Mouse (Mus musculus) embryonic facial prominence, embryonic 14.5 days (tissue): ENCODE measurements around the gene 1110059E24Rik. TPM values are rescaled to one million over a fixed set of nuclear protein-coding genes. Genes with fewer than 3 reads are reported as not detected.

Experiments
- ATAC-seq: fragments of 200-750 bp; cut with Nextera tagmentation; 2 replicates; pipeline ENCODE4 v1.8.0; 2017; ENCODE audit warnings: low read depth, moderate number of reproducible peaks, moderate TSS enrichment
- DNase-seq: peaks from one replicate; pipeline ENCODE4 v3.0.0-alpha.2; 2015; ENCODE audit warnings: low spot score
- H3K27ac ChIP-seq: fragments of 300-500 bp; sonication (generic); replicated peaks from 2 replicates; pipeline ENCODE4 v1.5.1; 2014; ENCODE audit warnings: low read depth, mild to moderate bottlenecking, low read length, moderate library complexity
- H3K27me3 ChIP-seq: fragments of 300-500 bp; sonication (generic); replicated peaks from 2 replicates; pipeline ENCODE4 v1.6.1; 2014; ENCODE audit warnings: low read length; ENCODE audit not compliant: control insufficient read depth, insufficient read depth
- H3K36me3 ChIP-seq: fragments of 300-500 bp; sonication (generic); 2 replicates; pipeline ENCODE4 v1.6.1; 2014; ENCODE audit warnings: low read length, mixed read lengths; ENCODE audit not compliant: control insufficient read depth, insufficient read depth
- H3K4me1 ChIP-seq: fragments of 300-500 bp; sonication (generic); 2 replicates; pipeline ENCODE4 v1.6.1; 2014; ENCODE audit warnings: antibody characterized with exemption, low read length; ENCODE audit not compliant: control insufficient read depth, insufficient read depth
- H3K4me2 ChIP-seq: fragments of 300-500 bp; sonication (generic); 2 replicates; pipeline ENCODE4 v1.6.1; 2014; ENCODE audit warnings: low read depth, mild to moderate bottlenecking, low read length, moderate library complexity, mixed read lengths
- H3K4me3 ChIP-seq: fragments of 300-500 bp; sonication (generic); 2 replicates; pipeline ENCODE4 v1.5.1; 2014; ENCODE audit warnings: low read depth, mild to moderate bottlenecking, low read length
- H3K9ac ChIP-seq: fragments of 300-500 bp; sonication (generic); 2 replicates; pipeline ENCODE4 v1.6.1; 2014; ENCODE audit warnings: low read depth, mild to moderate bottlenecking, low read length, moderate library complexity, mixed read lengths
- H3K9me3 ChIP-seq: fragments of 300-500 bp; sonication (generic); 2 replicates; pipeline ENCODE4 v1.6.1; 2016; ENCODE audit warnings: low read length; ENCODE audit not compliant: control insufficient read depth
- WGBS: fragments of 180-500 bp; shearing (Covaris S2); extraction: QIAGEN DNeasy Blood & Tissue Kit; methylation state at CpG from one replicate; pipeline ENCODE4 v1.1.7; 2014; 5-methylcytosine and 5-hydroxymethylcytosine counted together
- polyA plus RNA-seq: library from polyadenylated mRNA; unstranded; fragments of >200 nt; fragmentation: Nextera tagmentation; extraction: Ambion mirVana; gene quantifications from 2 replicates; pipeline ENCODE4 v1.2.1, GENCODE M21; 2014

1110059E24Rik gene
- polyA plus RNA-seq, 1 experiment from 2014 or later, result 49.9 TPM

GRCm38 (mm10) chr19:21611725-21612575, 40.8 kb downstream of the 1110059E24Rik start:
- Histone ChIP-seq H3K9ac (no peak overlapping the region), H3K4me2 (no peak overlapping the region), H3K36me3 (no peaks in the 10 kb centered on the region), H3K4me1 (no peaks in the 10 kb centered on the region), H3K27me3 (no peaks in the 10 kb centered on the region), H3K9me3 (no peaks in the 10 kb centered on the region), H3K4me3 (no peak overlapping the region), H3K27ac (no peak overlapping the region)
- 87% methylated on average over 9 of the region's 9 CpGs for WGBS
- no peak for ATAC-seq
- no peak for DNase-seq

GRCm38 (mm10) chr19:21611297-21611696, 41.5 kb downstream of the 1110059E24Rik start:
- Histone ChIP-seq H3K4me3 (no peak overlapping the region), H3K27ac (no peak overlapping the region), H3K4me2 (no peak overlapping the region), H3K9ac (no peak overlapping the region), H3K27me3 (no peaks in the 10 kb centered on the region), H3K9me3 (no peaks in the 10 kb centered on the region), H3K36me3 (no peaks in the 10 kb centered on the region), H3K4me1 (no peaks in the 10 kb centered on the region)
- ATAC-seq, result no peak
- WGBS, result 52% methylated on average over 6 of the region's 6 CpGs
- DNase-seq, result no peak

- DNase-seq (no peak), ATAC-seq (no peak; the same call in 1 of the 2 replicates)
- H3K4me1 ChIP-seq, result no peaks in the 10 kb centered on the region
- H3K4me3 ChIP-seq, result no peak overlapping the region
- no peaks in the 10 kb centered on the region for H3K9me3 ChIP-seq
- no peak overlapping the region for H3K9ac ChIP-seq
- 62% methylated on average over 6 of the region's 6 CpGs for WGBS
- no peak overlapping the region for H3K4me2 ChIP-seq
- H3K27ac ChIP-seq, result no peak overlapping the region
- no peaks in the 10 kb centered on the region for H3K36me3 ChIP-seq
- H3K27me3 ChIP-seq, result no peaks in the 10 kb centered on the region
Observed at GRCm38 (mm10) chr19:21610240-21610639, 42.5 kb downstream of the 1110059E24Rik start.

GRCm38 (mm10) chr19:21605294-21605693, 47.5 kb downstream of the 1110059E24Rik start:
- no peaks in the 10 kb centered on the region for H3K9me3 ChIP-seq
- no peak overlapping the region for H3K4me3 ChIP-seq
- WGBS, result 78% methylated on average over 3 of the region's 3 CpGs
- no peaks in the 10 kb centered on the region for H3K27me3 ChIP-seq
- ATAC-seq (no peak), DNase-seq (no peak)
- no peak overlapping the region for H3K27ac ChIP-seq
- H3K9ac ChIP-seq, result no peak overlapping the region
- no peaks in the 10 kb centered on the region for H3K4me1 ChIP-seq
- H3K4me2 ChIP-seq, result no peak overlapping the region
- no peaks in the 10 kb centered on the region for H3K36me3 ChIP-seq

GRCm38 (mm10) chr19:21603836-21604235, 48.9 kb downstream of the 1110059E24Rik start:
- no peak overlapping the region for H3K4me2 ChIP-seq
- H3K4me3 ChIP-seq, result no peak overlapping the region
- no peak overlapping the region for H3K9ac ChIP-seq
- no peaks in the 10 kb centered on the region for H3K27me3 ChIP-seq
- no peak for ATAC-seq
- no peak for DNase-seq
- H3K27ac ChIP-seq, result no peak overlapping the region
- H3K4me1 ChIP-seq, result peaks cover 6% of the 10 kb centered on the region; the same call in 1 of the 2 replicates
- no peaks in the 10 kb centered on the region for H3K9me3 ChIP-seq
- no peaks in the 10 kb centered on the region for H3K36me3 ChIP-seq
- WGBS, result 74% methylated on average over 3 of the region's 3 CpGs

- H3K4me3 ChIP-seq, result no peak overlapping the region
Observed at GRCm38 (mm10) chr19:21601541-21602101, 51.2 kb downstream of the 1110059E24Rik start.

GRCm38 (mm10) chr19:21598659-21599352, 54.0 kb downstream of the 1110059E24Rik start:
- ATAC-seq, result no peak

More at GRCm38 (mm10) chr19:21601541-21602101, 51.2 kb downstream of the 1110059E24Rik start:
- Histone ChIP-seq H3K27ac (no peak overlapping the region), H3K4me1 (peaks cover 6% of the 10 kb centered on the region; the same call in 1 of the 2 replicates), H3K36me3 (peaks cover 10% of the 10 kb centered on the region), H3K9me3 (no peaks in the 10 kb centered on the region), H3K9ac (no peak overlapping the region), H3K4me2 (no peak overlapping the region), H3K27me3 (no peaks in the 10 kb centered on the region)
- WGBS, result 59% methylated on average over 3 of the region's 3 CpGs
- no peak for ATAC-seq
- DNase-seq, result no peak

GRCm38 (mm10) chr19:21594676-21595075, 58.1 kb downstream of the 1110059E24Rik start:
- Histone ChIP-seq H3K27ac (no peak overlapping the region), H3K4me2 (no peak overlapping the region), H3K36me3 (peaks cover 27% of the 10 kb centered on the region), H3K9ac (no peak overlapping the region), H3K9me3 (no peaks in the 10 kb centered on the region), H3K4me1 (peaks cover 6% of the 10 kb centered on the region; the same call in 1 of the 2 replicates), H3K4me3 (no peak overlapping the region), H3K27me3 (no peaks in the 10 kb centered on the region)
- DNase-seq (no peak), ATAC-seq (no peak)
- 94% methylated on average over 1 of the region's 1 CpGs for WGBS

More at GRCm38 (mm10) chr19:21598659-21599352, 54.0 kb downstream of the 1110059E24Rik start:
- H3K9me3 ChIP-seq, result no peaks in the 10 kb centered on the region
- no peak overlapping the region for H3K4me2 ChIP-seq
- H3K36me3 ChIP-seq, result peaks cover 27% of the 10 kb centered on the region
- WGBS, result 63% methylated on average over 8 of the region's 8 CpGs
- no peak overlapping the region for H3K9ac ChIP-seq
- H3K27me3 ChIP-seq, result no peaks in the 10 kb centered on the region
- peaks cover 6% of the 10 kb centered on the region; the same call in 1 of the 2 replicates for H3K4me1 ChIP-seq
- H3K27ac ChIP-seq, result no peak overlapping the region
- no peak for DNase-seq
- H3K4me3 ChIP-seq, result no peak overlapping the region
